Mouse (Mus musculus): ENCODE measurements around the gene Slc48a1. TPM values are rescaled to one million over a fixed set of nuclear protein-coding genes. Genes with fewer than 3 reads are reported as not detected.

Gene Slc48a1
- polyA plus RNA-seq, 2 experiments from 2014 or later = 23.6 to 29.0 TPM

GRCm38 (mm10) chr15:97808532-97808931 is 30.2 kb downstream of the Slc48a1 start:
- ATAC-seq = no peak

GRCm38 (mm10) chr15:97809206-97809605 is 30.9 kb downstream of the Slc48a1 start:
- no peak for ATAC-seq

GRCm38 (mm10) chr15:97809942-97810341 is 31.6 kb downstream of the Slc48a1 start:
- no peak for ATAC-seq

GRCm38 (mm10) chr15:97810399-97810798 is 32.1 kb downstream of the Slc48a1 start:
- no peak for ATAC-seq

- ATAC-seq = no peak
Observed at GRCm38 (mm10) chr15:97811307-97811706, 33.0 kb downstream of the Slc48a1 start.

GRCm38 (mm10) chr15:97812126-97812525 is 33.8 kb downstream of the Slc48a1 start:
- no peak for ATAC-seq

- ATAC-seq = no peak
Observed at GRCm38 (mm10) chr15:97812875-97813274, 34.6 kb downstream of the Slc48a1 start.

- no peak for ATAC-seq
Observed at GRCm38 (mm10) chr15:97813452-97814204, 35.3 kb downstream of the Slc48a1 start.

GRCm38 (mm10) chr15:97814703-97815102 is 36.4 kb downstream of the Slc48a1 start:
- ATAC-seq = no peak

GRCm38 (mm10) chr15:97815254-97815653 is 36.9 kb downstream of the Slc48a1 start:
- ATAC-seq = no peak

- ATAC-seq = no peak
Observed at GRCm38 (mm10) chr15:97816199-97816994, 38.1 kb downstream of the Slc48a1 start.

GRCm38 (mm10) chr15:97819937-97820336 is 41.6 kb downstream of the Slc48a1 start:
- ATAC-seq = no peak

- peak; percentile 49 for ATAC-seq
Observed at GRCm38 (mm10) chr15:97821321-97821982, 43.1 kb downstream of the Slc48a1 start.

- peak; percentile 12 for ATAC-seq
Observed at GRCm38 (mm10) chr15:97821983-97822363, 43.7 kb downstream of the Slc48a1 start.

GRCm38 (mm10) chr15:97822545-97823228 is 44.4 kb downstream of the Slc48a1 start:
- ATAC-seq = no peak

GRCm38 (mm10) chr15:97823479-97823878 is 45.2 kb downstream of the Slc48a1 start:
- ATAC-seq = no peak

GRCm38 (mm10) chr15:97824042-97824441 is 45.7 kb downstream of the Slc48a1 start:
- no peak for ATAC-seq

GRCm38 (mm10) chr15:97825071-97825940 is 47.0 kb downstream of the Slc48a1 start:
- peak; percentile 79 for ATAC-seq

GRCm38 (mm10) chr15:97825941-97826587 is 47.7 kb downstream of the Slc48a1 start:
- no peak for ATAC-seq

GRCm38 (mm10) chr15:97826588-97827261 is 48.4 kb downstream of the Slc48a1 start:
- ATAC-seq = no peak

GRCm38 (mm10) chr15:97827401-97827800 is 49.1 kb downstream of the Slc48a1 start:
- no peak for ATAC-seq

Measured in activated CD4-positive, CD25-positive, alpha-beta regulatory T cell, adult 4 months (primary cell).